Mouse (Mus musculus): ENCODE measurements around the gene Nup85.

Gene Nup85

DNA sequence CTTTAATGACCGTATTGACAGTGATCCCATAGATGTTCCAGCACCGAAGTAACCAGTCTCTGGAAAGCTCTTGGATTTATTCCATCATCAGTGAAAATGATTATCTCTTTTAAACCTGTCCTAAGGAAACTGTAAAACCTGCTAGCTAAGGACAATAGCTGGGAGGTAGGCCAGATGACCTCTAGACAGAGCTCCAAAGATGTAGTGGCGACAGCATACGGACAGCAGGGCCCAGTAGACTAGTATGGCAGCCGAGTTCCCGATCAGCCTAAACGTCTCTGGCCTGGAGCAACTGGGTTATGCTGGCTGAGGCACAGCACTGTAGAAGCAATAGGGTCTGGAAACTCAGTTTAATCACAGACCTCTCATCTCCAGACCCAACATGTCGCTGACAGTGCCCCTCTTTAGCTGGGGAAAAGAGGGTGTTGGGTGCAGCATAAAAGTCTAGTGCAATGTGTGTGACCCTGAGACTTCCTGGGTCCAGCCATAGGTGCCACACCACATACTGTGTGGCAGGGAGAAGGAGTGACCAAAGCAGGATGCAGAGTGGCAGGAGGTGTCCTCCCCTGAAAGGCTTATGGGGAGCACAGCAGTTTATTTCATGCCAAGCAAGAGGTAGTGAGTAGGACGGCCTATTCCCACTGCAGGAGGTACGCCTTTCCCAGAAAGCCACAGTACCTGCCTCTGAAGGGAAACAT is 20.3 kb downstream of the Nup85 start:
- peak in 1 of 2 experiments; percentile 8 for DNase-seq

GRCm38 (mm10) chr11:115585573-115586100 is 21.4 kb downstream of the Nup85 start:
- peak in 1 of 2 experiments; percentile 34 for DNase-seq

DNA sequence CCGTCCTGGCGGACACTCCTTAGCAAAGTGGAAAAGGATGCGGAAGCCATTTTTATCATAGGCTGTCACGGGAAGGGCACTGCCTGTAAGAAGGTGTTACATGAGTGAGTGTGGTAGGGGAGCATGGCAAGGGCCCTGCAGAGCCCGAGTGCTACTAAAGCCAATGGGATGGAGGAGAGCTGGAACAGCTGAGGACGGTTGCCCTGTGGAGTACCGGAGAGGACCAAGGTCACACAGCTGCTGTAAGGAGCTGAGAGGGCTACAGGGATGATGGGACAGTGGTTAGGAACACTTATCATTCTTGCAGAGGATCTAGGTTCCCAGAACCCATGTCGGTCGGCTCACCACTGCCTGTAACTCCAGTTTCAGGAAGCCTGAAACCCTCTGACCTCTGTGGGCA is 22.2 kb downstream of the Nup85 start:
- peak in 1 of 2 experiments; percentile 28 for DNase-seq

DNA sequence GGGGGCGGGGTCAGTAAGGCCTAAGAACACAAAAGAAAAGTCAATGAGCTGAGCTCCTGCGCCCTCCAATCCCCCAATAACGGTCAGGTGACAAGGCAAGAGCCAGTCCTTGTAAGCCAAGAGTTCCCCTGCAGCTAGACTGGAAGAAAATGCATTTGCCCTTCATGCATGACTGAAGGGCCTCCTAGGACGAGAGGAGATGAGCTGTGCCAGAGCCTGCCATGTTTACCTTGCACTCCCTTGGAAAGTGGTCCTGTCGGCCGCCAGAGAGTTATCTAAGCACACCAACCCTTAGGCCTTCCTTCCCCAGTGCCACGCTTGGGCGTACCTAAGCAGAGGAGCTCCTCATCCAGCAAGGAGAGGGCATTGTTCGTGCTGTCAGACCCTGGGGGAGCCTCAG is 23.8 kb downstream of the Nup85 start:
- peak in 1 of 2 experiments; percentile 44 for DNase-seq

- DNase-seq = no peak
These were observed 26.4 kb downstream of the Nup85 start for GRCm38 (mm10) chr11:115590526-115591075.

DNA sequence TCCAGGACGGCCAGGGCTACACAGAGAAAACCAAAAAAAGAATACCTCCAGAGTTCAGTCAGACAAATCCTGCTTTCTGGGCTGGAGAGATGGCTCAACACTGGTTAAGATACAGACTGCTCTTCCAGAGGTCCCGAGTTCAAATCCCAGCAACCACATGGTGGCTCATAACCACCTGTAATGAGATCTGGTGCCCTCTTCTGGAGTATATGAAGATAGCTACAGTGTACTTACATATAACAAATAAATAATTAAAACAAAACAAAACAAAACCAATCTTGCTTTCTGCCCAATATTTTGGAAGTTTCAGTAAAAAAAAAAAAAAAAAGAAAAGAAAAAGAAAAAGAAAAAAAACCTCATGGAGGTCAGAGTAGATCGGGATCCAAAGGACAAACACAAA is 31.0 kb downstream of the Nup85 start:
- DNase-seq = no peak

DNA sequence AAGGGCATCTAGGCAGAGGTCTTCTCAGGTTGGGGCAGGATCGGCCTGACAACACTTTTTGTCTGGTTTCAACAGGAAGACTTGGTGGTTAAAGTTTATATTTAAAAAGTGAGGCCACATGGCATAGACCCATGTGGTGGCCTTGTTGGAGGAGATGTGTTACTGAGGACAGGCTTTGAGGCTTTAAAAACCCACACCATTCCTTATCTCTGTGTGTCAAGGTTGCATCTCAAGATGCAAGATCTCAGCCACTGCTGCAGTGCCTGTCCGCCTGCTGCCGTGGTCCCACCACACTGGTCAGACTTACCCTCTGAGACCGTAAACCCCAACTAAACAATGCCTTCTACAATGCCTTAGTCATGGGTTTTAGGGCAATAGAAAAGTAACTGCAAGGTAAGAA is 34.1 kb downstream of the Nup85 start:
- DNase-seq = peak in 1 of 2 experiments; percentile 14

GRCm38 (mm10) chr11:115599722-115600121 is 35.5 kb downstream of the Nup85 start:
- DNase-seq = peak in 1 of 2 experiments; percentile 26

- no peak for DNase-seq
These were observed 36.5 kb downstream of the Nup85 start for GRCm38 (mm10) chr11:115600743-115601142.

- DNase-seq = no peak
These were observed 36.9 kb downstream of the Nup85 start for GRCm38 (mm10) chr11:115601174-115601573.

GRCm38 (mm10) chr11:115603128-115603475 is 38.9 kb downstream of the Nup85 start:
- DNase-seq = no peak

DNA sequence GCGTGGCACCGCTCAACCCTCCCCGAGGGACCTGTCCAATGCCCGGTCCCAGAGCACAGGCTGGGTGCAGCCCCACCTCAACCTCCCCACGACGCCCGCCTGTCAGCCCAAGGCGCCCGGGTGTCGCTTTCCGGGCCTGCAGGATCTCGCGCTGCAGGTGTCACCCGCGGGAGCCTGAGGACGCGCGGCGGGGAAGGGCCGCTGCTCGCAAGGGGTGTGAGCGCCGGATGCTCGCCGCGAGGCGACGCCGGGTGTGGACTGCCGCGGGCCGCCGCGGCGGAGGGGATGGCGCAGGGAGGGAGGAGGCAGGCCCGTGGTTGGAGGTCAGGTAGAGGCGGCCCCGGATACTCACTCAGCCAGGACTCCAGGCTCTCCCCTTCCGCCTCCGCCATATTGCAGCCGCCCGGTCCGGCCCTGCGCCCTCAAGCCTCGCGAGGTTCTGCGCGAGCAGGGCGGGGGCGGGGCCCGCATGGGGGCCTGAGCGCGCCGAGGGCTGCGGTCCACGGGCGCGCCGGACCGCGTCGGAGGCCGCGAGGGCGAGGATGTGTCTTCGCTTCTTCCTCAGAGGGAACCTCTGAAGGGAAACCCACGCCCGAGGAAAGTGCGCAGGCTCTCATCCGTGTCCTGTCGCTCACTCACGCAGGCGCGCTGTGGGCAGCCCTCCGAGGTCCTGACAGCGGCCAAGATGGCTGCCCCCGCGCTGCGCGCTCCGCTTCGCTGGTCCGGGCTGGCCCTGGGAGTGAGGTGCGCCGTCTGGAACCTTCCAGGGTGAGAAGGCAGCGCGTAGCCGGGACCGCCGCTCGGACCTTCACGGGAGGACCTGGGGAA is 39.5 kb downstream of the Nup85 start, which contains the start of the genes Mrps7 and Gga3:
Gene Mrps7 (plus strand): TSS at position 450 of the 828 bp plus-strand sequence.
Gene Gga3 (minus strand): TSS at position 576 of the 828 bp plus-strand sequence.
- peak; percentile 92 to 96 for DNase-seq

GRCm38 (mm10) chr11:115604304-115604696 is 40.1 kb downstream of the Nup85 start:
- DNase-seq = peak in 1 of 2 experiments; percentile 74

GRCm38 (mm10) chr11:115606733-115607132 is 42.5 kb downstream of the Nup85 start:
- DNase-seq = no peak

GRCm38 (mm10) chr11:115608421-115609399 is 44.5 kb downstream of the Nup85 start:
- no peak for DNase-seq

DNA sequence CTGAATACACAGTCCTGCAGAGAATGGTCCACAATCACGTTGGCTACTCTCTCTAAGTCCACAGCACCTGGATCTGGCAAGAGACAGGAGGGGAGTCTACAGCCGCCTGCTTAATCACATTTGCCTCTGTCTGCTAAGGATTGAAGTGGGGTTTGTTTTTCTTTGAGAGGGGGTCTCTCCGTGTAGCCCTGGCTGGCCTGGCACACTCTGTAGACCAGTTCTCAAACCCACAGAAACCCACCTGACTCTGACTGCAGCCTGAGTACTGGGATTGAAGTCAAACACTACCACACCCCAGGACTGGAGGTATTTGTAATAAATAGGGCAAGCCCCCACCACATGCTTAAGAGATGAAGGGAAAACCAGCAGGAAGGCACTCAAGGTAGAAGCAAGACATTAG is 45.3 kb downstream of the Nup85 start:
- no peak for DNase-seq

- no peak for DNase-seq
These were observed 46.9 kb downstream of the Nup85 start for GRCm38 (mm10) chr11:115611173-115611572.

DNA sequence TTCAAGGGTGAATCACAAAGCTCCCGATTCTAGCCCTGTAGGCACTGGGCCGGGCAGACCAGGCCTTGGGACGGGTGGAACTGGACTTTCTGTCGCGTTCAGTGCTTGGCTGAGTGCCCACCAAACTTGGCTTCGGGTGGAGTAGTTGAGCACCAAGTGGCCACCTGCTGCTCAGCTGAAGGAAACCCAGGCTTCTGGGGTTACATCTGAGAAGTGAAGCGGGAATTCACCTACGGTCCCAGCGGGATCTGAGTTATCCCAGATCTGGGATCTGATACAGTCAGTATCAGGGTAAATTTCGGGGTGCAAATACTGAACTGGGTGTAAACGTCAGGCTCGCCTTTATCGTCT is 47.8 kb downstream of the Nup85 start:
- peak; percentile 94 to 95 for DNase-seq

GRCm38 (mm10) chr11:115612410-115613137 is 48.3 kb downstream of the Nup85 start, which contains the start of gene Mif4gd:
Mif4gd (minus strand) TSS chr11:115612969.
- peak; percentile 96 for DNase-seq

DNA sequence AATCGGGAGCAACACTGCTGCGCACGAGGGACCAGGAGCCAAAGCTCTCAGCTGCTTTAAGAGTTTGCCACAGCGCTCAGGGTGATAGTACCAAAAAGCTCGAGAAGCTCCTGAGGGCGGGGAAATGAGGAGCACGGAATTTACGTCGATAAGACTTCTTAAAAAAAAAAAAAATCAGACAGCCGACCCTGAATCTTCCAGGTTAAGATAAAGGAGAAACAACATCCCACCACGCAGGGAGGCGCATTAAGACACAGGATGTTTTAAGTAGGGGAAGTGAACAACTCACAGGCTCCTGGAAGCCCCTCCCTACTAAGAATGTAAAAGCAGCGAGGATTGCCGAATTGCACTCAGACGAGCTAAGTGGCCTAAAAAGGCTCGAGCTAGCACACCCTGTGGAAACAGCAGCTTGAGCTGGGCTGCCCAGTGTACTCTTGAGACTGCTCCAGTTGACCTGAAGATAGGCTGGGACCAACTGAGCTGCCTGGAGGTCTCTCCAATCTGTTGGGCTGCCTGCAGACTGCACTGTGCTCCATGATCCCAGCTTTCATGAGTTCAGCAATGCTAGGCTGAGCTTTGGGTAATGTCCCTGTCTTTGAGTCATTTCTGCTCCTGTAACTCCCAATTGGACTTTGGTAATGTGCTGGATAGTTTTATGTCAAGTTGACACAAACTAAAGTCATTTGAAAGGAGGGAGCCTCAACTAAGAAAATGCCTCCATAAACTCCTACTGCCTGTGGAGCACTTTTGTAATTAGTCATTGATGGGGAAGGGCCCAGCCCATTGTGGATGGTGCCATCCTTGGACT is 49.1 kb downstream of the Nup85 start:
- DNase-seq = no peak
